Mouse (Mus musculus): ENCODE results near the gene Mtx1.

GRCm38 (mm10) chr3:89232614-89233013, 5.7 kb upstream of the Mtx1 start:
- TF ChIP-seq CTCF (IDR thresholded peaks at IDR 0.05; ENCODE audit: borderline replicate concordance, insufficient read depth, low read length) (no peak), POLR2A (IDR thresholded peaks at IDR 0.05; ENCODE audit: low read depth, low read length) (no peak)
